Mouse (Mus musculus): ENCODE measurements around the gene Adh6a. TPM values are rescaled to one million over a fixed set of nuclear protein-coding genes. Genes with fewer than 3 reads are reported as not detected.

Adh6a gene
- not detected in 2 replicates for polyA plus RNA-seq (2015; fragmentation: Nextera tagmentation; extraction: Ambion mirVana)

- Histone ChIP-seq H3K27ac (ENCODE audit: low read length) (no peak within 1 kb of the TSS), H3K9ac (ENCODE audit: low read depth, low read length) (no peak within 1 kb of the TSS), H3K4me2 (ENCODE audit: low read length) (no peak within 1 kb of the TSS), H3K9me3 (replicated peaks; ENCODE audit: control insufficient read depth, low read length, poor library complexity, severe bottlenecking) (no peaks in the 10 kb centered on the region), H3K4me3 (ENCODE audit: low read depth, low read length) (no peak within 1 kb of the TSS), H3K36me3 (ENCODE audit: control insufficient read depth, insufficient read depth, low read length) (no peaks in the 10 kb centered on the region), H3K27me3 (ENCODE audit: control insufficient read depth, insufficient read depth, low read depth, low read length) (no peaks in the 10 kb centered on the region), H3K4me1 (ENCODE audit: control insufficient read depth, insufficient read depth, low read length) (no peaks in the 10 kb centered on the region)
- WGBS: 90% methylated on average over 5 of the region's 5 CpGs
- no peak for ATAC-seq
Measured at GRCm38 (mm10) chr3:138312965-138313364, at the start of gene Adh6a. TSS of gene Adh6a (plus strand) at chr3:138313286.

DNA sequence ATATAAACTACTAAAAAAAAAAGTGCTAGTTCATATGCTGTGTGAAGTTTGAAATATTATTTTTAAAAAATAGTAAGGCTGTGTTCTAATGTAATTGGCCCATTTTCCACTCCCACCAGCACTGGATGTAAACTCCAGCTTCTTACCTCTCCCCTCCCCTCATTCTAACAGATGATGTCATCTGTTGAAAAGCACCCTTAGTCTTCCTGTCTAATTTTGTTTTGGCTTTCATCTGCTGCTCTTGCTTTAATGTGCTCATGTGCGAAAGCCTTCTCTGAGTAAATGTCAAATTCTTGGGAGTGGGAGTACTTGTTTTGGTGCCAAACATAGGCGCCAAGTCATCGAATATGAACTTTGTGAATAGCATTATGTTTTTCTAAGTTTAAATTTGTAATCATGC, 48.4 kb upstream of the Adh6a start:
- H3K4me3 ChIP-seq (ENCODE audit: low read depth, low read length): no peak overlapping the region
- no peak for ATAC-seq
- no peaks in the 10 kb centered on the region for H3K27me3 ChIP-seq (ENCODE audit: control insufficient read depth, insufficient read depth, low read depth, low read length)
- 72% methylated on average over 3 of the region's 3 CpGs for WGBS
- H3K9ac ChIP-seq (ENCODE audit: low read depth, low read length): no peak overlapping the region
- no peaks in the 10 kb centered on the region for H3K4me1 ChIP-seq (ENCODE audit: control insufficient read depth, insufficient read depth, low read length)
- H3K4me2 ChIP-seq (ENCODE audit: low read length): no peak overlapping the region
- H3K27ac ChIP-seq (ENCODE audit: low read length): no peak overlapping the region
- no peaks in the 10 kb centered on the region for H3K9me3 ChIP-seq (replicated peaks; ENCODE audit: control insufficient read depth, low read length, poor library complexity, severe bottlenecking)
- H3K36me3 ChIP-seq (ENCODE audit: control insufficient read depth, insufficient read depth, low read length): no peaks in the 10 kb centered on the region

GRCm38 (mm10) chr3:138270507-138270906, 42.6 kb upstream of the Adh6a start:
- Histone ChIP-seq H3K9me3 (replicated peaks; ENCODE audit: control insufficient read depth, low read length, poor library complexity, severe bottlenecking) (no peaks in the 10 kb centered on the region), H3K4me1 (ENCODE audit: control insufficient read depth, insufficient read depth, low read length) (no peaks in the 10 kb centered on the region), H3K36me3 (ENCODE audit: control insufficient read depth, insufficient read depth, low read length) (no peaks in the 10 kb centered on the region), H3K27me3 (ENCODE audit: control insufficient read depth, insufficient read depth, low read depth, low read length) (no peaks in the 10 kb centered on the region), H3K27ac (ENCODE audit: low read length) (no peak overlapping the region), H3K9ac (ENCODE audit: low read depth, low read length) (no peak overlapping the region), H3K4me2 (ENCODE audit: low read length) (no peak overlapping the region), H3K4me3 (ENCODE audit: low read depth, low read length) (no peak overlapping the region)
- 51% methylated on average over 1 of the region's 1 CpGs for WGBS
- ATAC-seq: no peak

GRCm38 (mm10) chr3:138271297-138271696, 41.8 kb upstream of the Adh6a start:
- H3K9me3 ChIP-seq (replicated peaks; ENCODE audit: control insufficient read depth, low read length, poor library complexity, severe bottlenecking): no peaks in the 10 kb centered on the region
- no peak overlapping the region for H3K4me2 ChIP-seq (ENCODE audit: low read length)
- no peak overlapping the region for H3K9ac ChIP-seq (ENCODE audit: low read depth, low read length)
- no peaks in the 10 kb centered on the region for H3K4me1 ChIP-seq (ENCODE audit: control insufficient read depth, insufficient read depth, low read length)
- no peak for ATAC-seq
- H3K36me3 ChIP-seq (ENCODE audit: control insufficient read depth, insufficient read depth, low read length): no peaks in the 10 kb centered on the region
- WGBS: 97% methylated on average over 2 of the region's 2 CpGs
- H3K4me3 ChIP-seq (ENCODE audit: low read depth, low read length): no peak overlapping the region
- no peaks in the 10 kb centered on the region for H3K27me3 ChIP-seq (ENCODE audit: control insufficient read depth, insufficient read depth, low read depth, low read length)
- H3K27ac ChIP-seq (ENCODE audit: low read length): no peak overlapping the region

- no peak for ATAC-seq
- Histone ChIP-seq H3K36me3 (ENCODE audit: control insufficient read depth, insufficient read depth, low read length) (no peaks in the 10 kb centered on the region), H3K4me1 (ENCODE audit: control insufficient read depth, insufficient read depth, low read length) (no peaks in the 10 kb centered on the region), H3K4me3 (ENCODE audit: low read depth, low read length) (no peak overlapping the region), H3K9me3 (replicated peaks; ENCODE audit: control insufficient read depth, low read length, poor library complexity, severe bottlenecking) (no peaks in the 10 kb centered on the region), H3K27me3 (ENCODE audit: control insufficient read depth, insufficient read depth, low read depth, low read length) (no peaks in the 10 kb centered on the region), H3K27ac (ENCODE audit: low read length) (no peak overlapping the region), H3K4me2 (ENCODE audit: low read length) (no peak overlapping the region), H3K9ac (ENCODE audit: low read depth, low read length) (no peak overlapping the region)
- 91% methylated on average over 7 of the region's 7 CpGs for WGBS
Measured at GRCm38 (mm10) chr3:138273080-138273479, 40.0 kb upstream of the Adh6a start.

- Histone ChIP-seq H3K36me3 (ENCODE audit: control insufficient read depth, insufficient read depth, low read length) (no peaks in the 10 kb centered on the region), H3K9me3 (replicated peaks; ENCODE audit: control insufficient read depth, low read length, poor library complexity, severe bottlenecking) (no peaks in the 10 kb centered on the region), H3K27ac (ENCODE audit: low read length) (no peak overlapping the region), H3K27me3 (ENCODE audit: control insufficient read depth, insufficient read depth, low read depth, low read length) (no peaks in the 10 kb centered on the region), H3K4me3 (ENCODE audit: low read depth, low read length) (no peak overlapping the region), H3K9ac (ENCODE audit: low read depth, low read length) (no peak overlapping the region), H3K4me2 (ENCODE audit: low read length) (no peak overlapping the region), H3K4me1 (ENCODE audit: control insufficient read depth, insufficient read depth, low read length) (no peaks in the 10 kb centered on the region)
- no peak for ATAC-seq
- 90% methylated on average over 3 of the region's 3 CpGs for WGBS
Measured at GRCm38 (mm10) chr3:138275100-138275499, 38.0 kb upstream of the Adh6a start.

DNA sequence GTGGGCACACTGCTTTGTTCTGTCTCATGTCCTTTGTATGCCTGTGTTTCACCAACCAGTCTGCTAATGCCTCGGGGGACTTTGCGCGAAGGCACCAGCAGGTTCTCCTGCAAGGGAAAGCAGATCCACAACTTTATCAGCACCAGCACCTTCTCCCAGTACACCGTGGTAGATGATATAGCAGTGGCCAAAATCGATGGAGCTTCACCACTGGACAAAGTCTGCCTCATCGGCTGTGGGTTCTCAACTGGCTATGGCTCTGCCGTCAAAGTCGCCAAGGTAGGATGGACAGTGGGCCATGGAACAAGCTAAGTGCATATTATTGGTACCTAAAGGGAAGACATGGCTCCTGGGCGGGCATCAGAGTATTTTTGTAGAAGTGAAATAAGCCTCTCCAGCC, 30.5 kb upstream of the Adh6a start:
- Histone ChIP-seq H3K27ac (ENCODE audit: low read length) (no peak overlapping the region), H3K9me3 (replicated peaks; ENCODE audit: control insufficient read depth, low read length, poor library complexity, severe bottlenecking) (no peaks in the 10 kb centered on the region), H3K27me3 (ENCODE audit: control insufficient read depth, insufficient read depth, low read depth, low read length) (no peaks in the 10 kb centered on the region), H3K4me3 (ENCODE audit: low read depth, low read length) (no peak overlapping the region), H3K9ac (ENCODE audit: low read depth, low read length) (no peak overlapping the region), H3K36me3 (ENCODE audit: control insufficient read depth, insufficient read depth, low read length) (no peaks in the 10 kb centered on the region), H3K4me1 (ENCODE audit: control insufficient read depth, insufficient read depth, low read length) (no peaks in the 10 kb centered on the region), H3K4me2 (ENCODE audit: low read length) (no peak overlapping the region)
- 64% methylated on average over 9 of the region's 9 CpGs for WGBS
- ATAC-seq: no peak

GRCm38 (mm10) chr3:138283831-138284230, 29.3 kb upstream of the Adh6a start:
- Histone ChIP-seq H3K4me3 (ENCODE audit: low read depth, low read length) (no peak overlapping the region), H3K4me2 (ENCODE audit: low read length) (no peak overlapping the region), H3K9me3 (replicated peaks; ENCODE audit: control insufficient read depth, low read length, poor library complexity, severe bottlenecking) (no peaks in the 10 kb centered on the region), H3K36me3 (ENCODE audit: control insufficient read depth, insufficient read depth, low read length) (no peaks in the 10 kb centered on the region), H3K27me3 (ENCODE audit: control insufficient read depth, insufficient read depth, low read depth, low read length) (no peaks in the 10 kb centered on the region), H3K9ac (ENCODE audit: low read depth, low read length) (no peak overlapping the region), H3K27ac (ENCODE audit: low read length) (no peak overlapping the region), H3K4me1 (ENCODE audit: control insufficient read depth, insufficient read depth, low read length) (no peaks in the 10 kb centered on the region)
- 92% methylated on average over 1 of the region's 1 CpGs for WGBS
- ATAC-seq: no peak

GRCm38 (mm10) chr3:138285986-138286385, 27.1 kb upstream of the Adh6a start:
- Histone ChIP-seq H3K4me2 (ENCODE audit: low read length) (no peak overlapping the region), H3K27ac (ENCODE audit: low read length) (no peak overlapping the region), H3K27me3 (ENCODE audit: control insufficient read depth, insufficient read depth, low read depth, low read length) (no peaks in the 10 kb centered on the region), H3K9ac (ENCODE audit: low read depth, low read length) (no peak overlapping the region), H3K4me1 (ENCODE audit: control insufficient read depth, insufficient read depth, low read length) (no peaks in the 10 kb centered on the region), H3K4me3 (ENCODE audit: low read depth, low read length) (no peak overlapping the region), H3K9me3 (replicated peaks; ENCODE audit: control insufficient read depth, low read length, poor library complexity, severe bottlenecking) (no peaks in the 10 kb centered on the region), H3K36me3 (ENCODE audit: control insufficient read depth, insufficient read depth, low read length) (no peaks in the 10 kb centered on the region)
- WGBS: 85% methylated on average over 7 of the region's 7 CpGs
- no peak for ATAC-seq

DNA sequence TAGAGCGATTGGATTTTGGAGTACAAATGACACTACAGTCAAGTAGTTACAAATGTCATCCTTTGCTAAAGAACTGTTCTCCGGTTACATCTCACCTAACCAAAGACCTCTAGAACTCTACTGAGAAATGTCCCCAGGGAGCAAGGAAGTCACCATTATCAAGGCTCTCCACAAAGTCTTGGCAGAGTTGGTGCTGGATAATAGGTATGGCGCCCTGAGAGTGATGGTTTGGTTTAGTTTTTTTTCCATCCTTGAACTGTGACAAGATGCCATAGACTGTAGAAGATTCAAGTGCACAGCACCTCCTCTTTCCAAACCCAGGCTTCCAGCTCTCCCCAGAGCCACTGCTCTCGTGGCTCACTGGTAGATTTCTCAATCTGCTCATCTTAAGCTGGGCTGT, 25.4 kb upstream of the Adh6a start:
- no peak overlapping the region for H3K27ac ChIP-seq (ENCODE audit: low read length)
- ATAC-seq: no peak
- no peaks in the 10 kb centered on the region for H3K9me3 ChIP-seq (replicated peaks; ENCODE audit: control insufficient read depth, low read length, poor library complexity, severe bottlenecking)
- no peaks in the 10 kb centered on the region for H3K4me1 ChIP-seq (ENCODE audit: control insufficient read depth, insufficient read depth, low read length)
- H3K4me3 ChIP-seq (ENCODE audit: low read depth, low read length): no peak overlapping the region
- no peak overlapping the region for H3K4me2 ChIP-seq (ENCODE audit: low read length)
- WGBS: 92% methylated on average over 4 of the region's 4 CpGs
- H3K27me3 ChIP-seq (ENCODE audit: control insufficient read depth, insufficient read depth, low read depth, low read length): no peaks in the 10 kb centered on the region
- no peaks in the 10 kb centered on the region for H3K36me3 ChIP-seq (ENCODE audit: control insufficient read depth, insufficient read depth, low read length)
- no peak overlapping the region for H3K9ac ChIP-seq (ENCODE audit: low read depth, low read length)
